Mouse (Mus musculus) CH12.LX (cell line): Measurements from ENCODE around the gene Tmem274.

Source experiments
- CHD1 ChIP-seq: IDR thresholded peaks from 2 replicates; pipeline ENCODE4 v1.6.1; 2012; ENCODE audit warnings: low read depth, low read length, improper control_type of control experiment, inconsistent platforms
- CTCF ChIP-seq, 2 experiments: IDR thresholded peaks in 1 of 2; conservative IDR thresholded peaks in 1 of 2; 2 replicates each; pipeline ENCODE4 v1.5.1; 2011 to 2012; ENCODE audit warnings: low read depth in 2 of 2, low read length in 2 of 2, improper control_type of control experiment in 1 of 2, inconsistent platforms in 1 of 2, mild to moderate bottlenecking in 1 of 2, moderate library complexity in 1 of 2
- E2F4 ChIP-seq: IDR thresholded peaks from 2 replicates; pipeline ENCODE4 v1.6.1; 2011; ENCODE audit warnings: low read depth, low read length, improper control_type of control experiment; ENCODE audit not compliant: insufficient replicate concordance
- ETS1 ChIP-seq: conservative IDR thresholded peaks from 2 replicates; pipeline ENCODE4 v1.6.1; 2012; ENCODE audit warnings: low read depth, mild to moderate bottlenecking, inconsistent platforms, low read length, improper control_type of control experiment, moderate library complexity
- MAFK ChIP-seq: IDR thresholded peaks from 2 replicates; pipeline ENCODE4 v1.6.1; 2011; ENCODE audit warnings: low read length, improper control_type of control experiment; ENCODE audit not compliant: insufficient replicate concordance
- MEF2A ChIP-seq: IDR thresholded peaks from 2 replicates; pipeline ENCODE4 v1.6.1; 2014; ENCODE audit warnings: low read depth, mild to moderate bottlenecking, inconsistent platforms, low read length, improper control_type of control experiment, borderline replicate concordance
- POLR2A ChIP-seq: IDR thresholded peaks from 2 replicates; pipeline ENCODE4 v1.6.1; 2011; ENCODE audit warnings: low read depth, mild to moderate bottlenecking, improper control_type of control experiment, low read length
- SMC3 ChIP-seq: IDR thresholded peaks from 2 replicates; pipeline ENCODE4 v1.6.1; 2011; ENCODE audit warnings: low read depth, low read length, improper control_type of control experiment
- ZKSCAN1 ChIP-seq: IDR thresholded peaks from 2 replicates; pipeline ENCODE4 v1.6.1; 2012; ENCODE audit warnings: low read depth, inconsistent platforms, low read length, improper control_type of control experiment, borderline replicate concordance

DNA sequence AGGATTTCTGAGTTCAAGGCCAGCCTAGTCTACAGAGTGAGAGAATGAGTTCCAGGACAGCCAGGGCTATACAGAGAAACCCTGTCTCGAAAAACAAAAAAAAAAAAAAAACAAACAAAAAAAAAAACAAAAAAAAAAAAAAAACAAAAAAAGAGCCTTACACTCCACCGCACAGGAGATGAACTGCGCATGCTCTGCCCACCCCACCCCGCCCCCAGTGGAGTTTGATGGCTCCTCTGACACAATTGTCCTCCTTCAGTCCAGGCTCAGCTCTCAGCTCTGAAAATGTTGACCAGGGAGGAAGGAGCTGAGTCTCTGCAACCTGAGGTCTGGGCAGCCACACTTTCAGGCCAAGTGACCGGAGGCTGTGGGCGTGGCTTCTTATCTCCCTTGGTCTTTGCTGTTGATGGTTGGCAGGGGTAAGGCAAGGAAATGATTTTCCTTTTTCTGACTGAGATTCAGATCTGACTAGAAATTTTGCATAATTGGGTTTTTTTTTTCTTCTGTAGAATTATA lies 13.7 kb upstream of the Tmem274 start:
- no peak for TF ChIP-seq CHD1
- no peak for TF ChIP-seq POLR2A
- TF ChIP-seq E2F4: no peak
- no peak for TF ChIP-seq CTCF (conservative IDR thresholded peaks at IDR 0.05 in 1 of 2, IDR thresholded peaks at IDR 0.05 in 1 of 2; ENCODE audit: low read depth in 2 of 2, low read length in 2 of 2)
- TF ChIP-seq ZKSCAN1: no peak
- TF ChIP-seq MEF2A: no peak
- TF ChIP-seq SMC3: no peak
- TF ChIP-seq MAFK: no peak
- no peak for TF ChIP-seq ETS1
